Mouse (Mus musculus) intestine, embryonic 14.5 days (tissue): ENCODE results near the gene Ank. TPM values are rescaled to one million over a fixed set of nuclear protein-coding genes. Genes with fewer than 3 reads are reported as not detected.

Experiments used
- ATAC-seq: fragments of 200-750 bp; cut with Nextera tagmentation; replicated peaks from 2 replicates; pipeline ENCODE4 v1.8.0; 2017; ENCODE audit warnings: low read depth, moderate number of reproducible peaks, moderate TSS enrichment, moderate library complexity; ENCODE audit not compliant: low FRiP score, low TSS enrichment
- DNase-seq: peaks from one replicate; pipeline ENCODE4 v3.0.0-alpha.2; 2018; ENCODE audit warnings: low spot score
- H3K27ac ChIP-seq: fragments of 300-500 bp; sonication (generic); 2 replicates; pipeline ENCODE4 v1.5.1; 2014; ENCODE audit warnings: low read depth, mild to moderate bottlenecking, control low read depth
- H3K27me3 ChIP-seq: fragments of 300-500 bp; sonication (generic); replicated peaks from 2 replicates; pipeline ENCODE4 v1.6.1; 2014; ENCODE audit warnings: low read length, control low read depth; ENCODE audit not compliant: control insufficient read depth, insufficient read depth
- H3K36me3 ChIP-seq: fragments of 300-500 bp; sonication (generic); 2 replicates; pipeline ENCODE4 v1.6.1; 2014; ENCODE audit warnings: low read length, control low read depth; ENCODE audit not compliant: control insufficient read depth, insufficient read depth
- H3K4me1 ChIP-seq: fragments of 300-500 bp; sonication (generic); replicated peaks from 2 replicates; pipeline ENCODE4 v1.6.1; 2014; ENCODE audit warnings: low read length, control low read depth, mixed read lengths; ENCODE audit not compliant: control insufficient read depth, insufficient read depth
- H3K4me2 ChIP-seq: fragments of 300-500 bp; sonication (generic); 2 replicates; pipeline ENCODE4 v1.6.1; 2014; ENCODE audit warnings: low read length
- H3K4me3 ChIP-seq: fragments of 300-500 bp; sonication (generic); 2 replicates; pipeline ENCODE4 v1.5.1; 2014; ENCODE audit warnings: low read depth, low read length, control low read depth, mixed read lengths
- H3K9ac ChIP-seq: fragments of 300-500 bp; sonication (generic); 2 replicates; pipeline ENCODE4 v1.6.1; 2014; ENCODE audit warnings: mild to moderate bottlenecking, low read length
- H3K9me3 ChIP-seq: fragments of 300-500 bp; sonication (generic); 2 replicates; pipeline ENCODE4 v1.6.1; 2016; ENCODE audit warnings: low read length, control low read depth; ENCODE audit not compliant: control insufficient read depth
- WGBS: fragments of 180-500 bp; shearing (Covaris S2); extraction: QIAGEN DNeasy Blood & Tissue Kit; methylation state at CpG from one replicate; pipeline ENCODE4 v1.1.7; 2014; 5-methylcytosine and 5-hydroxymethylcytosine counted together
- polyA plus RNA-seq: library from polyadenylated mRNA; unstranded; fragments of >200 nt; fragmentation: Nextera tagmentation; extraction: Ambion mirVana; gene quantifications from 2 replicates; pipeline ENCODE4 v1.2.1, GENCODE M21; 2014

Ank gene
- polyA plus RNA-seq, 1 experiment from 2014 or later = 16.5 TPM

DNA sequence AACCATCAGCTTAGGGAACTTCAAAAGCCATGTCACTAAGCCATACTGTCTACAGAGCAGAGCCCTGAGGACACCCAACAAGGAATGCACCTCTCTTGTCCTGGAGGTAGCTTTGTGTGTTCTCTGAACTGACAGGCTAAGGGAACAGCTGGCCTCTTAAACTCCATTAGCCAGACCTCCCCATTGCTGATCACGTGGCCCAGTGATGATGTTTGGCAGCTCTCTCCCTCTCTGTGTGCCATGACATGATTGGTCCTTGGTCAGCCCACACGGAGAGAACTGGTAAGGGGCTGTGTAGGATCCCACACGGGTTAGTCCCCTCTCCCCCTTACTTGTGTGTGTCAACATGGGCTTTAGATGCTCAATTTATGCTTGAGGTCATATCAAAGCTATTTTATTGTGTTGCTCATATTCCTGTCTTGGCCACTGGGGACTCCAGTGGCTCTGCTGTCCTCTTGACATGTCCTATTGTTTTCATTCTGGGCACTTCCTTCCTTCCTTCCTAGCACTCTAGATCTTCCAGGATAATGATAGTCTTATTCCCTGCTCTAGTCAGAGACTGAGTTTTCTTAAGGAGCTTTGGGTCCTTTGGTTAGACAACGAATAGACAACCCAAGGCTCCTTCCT, 119.1 kb downstream of the Ank start:
- H3K27me3 ChIP-seq = no peaks in the 10 kb centered on the region
- H3K36me3 ChIP-seq = peaks cover 12% of the 10 kb centered on the region
- no peak overlapping the region for H3K4me2 ChIP-seq
- DNase-seq (no peak), ATAC-seq (no peak)
- no peak overlapping the region for H3K9ac ChIP-seq
- no peaks in the 10 kb centered on the region for H3K9me3 ChIP-seq
- H3K4me1 ChIP-seq = no peaks in the 10 kb centered on the region
- no peak overlapping the region for H3K27ac ChIP-seq
- H3K4me3 ChIP-seq = no peak overlapping the region
- 81% methylated on average over 4 of the region's 4 CpGs for WGBS

DNA sequence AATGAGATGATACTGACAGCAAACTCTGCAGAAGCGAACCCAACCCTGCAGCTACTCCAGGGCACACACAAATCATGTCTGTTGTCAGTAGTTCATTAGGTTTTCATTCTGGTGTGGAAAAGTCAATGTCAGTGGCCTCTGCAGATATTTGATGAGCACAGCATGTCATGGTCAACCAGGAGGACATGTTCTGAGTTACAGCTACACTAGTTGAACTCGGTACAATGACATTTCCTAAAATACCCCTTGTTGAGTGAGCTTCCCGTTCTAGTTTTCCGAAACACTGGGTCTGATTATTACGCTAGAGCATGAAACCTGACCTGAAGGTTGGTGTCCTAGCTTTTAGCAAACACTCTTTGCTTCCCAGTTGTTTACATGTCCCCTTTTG, 119.6 kb downstream of the Ank start:
- H3K9ac ChIP-seq = no peak overlapping the region
- 87% methylated on average over 5 of the region's 5 CpGs for WGBS
- no peak overlapping the region for H3K27ac ChIP-seq
- no peak for ATAC-seq
- H3K27me3 ChIP-seq = no peaks in the 10 kb centered on the region
- no peak for DNase-seq
- no peaks in the 10 kb centered on the region for H3K4me1 ChIP-seq
- no peaks in the 10 kb centered on the region for H3K9me3 ChIP-seq
- H3K4me3 ChIP-seq = no peak overlapping the region
- peaks cover 17% of the 10 kb centered on the region for H3K36me3 ChIP-seq
- no peak overlapping the region for H3K4me2 ChIP-seq

DNA sequence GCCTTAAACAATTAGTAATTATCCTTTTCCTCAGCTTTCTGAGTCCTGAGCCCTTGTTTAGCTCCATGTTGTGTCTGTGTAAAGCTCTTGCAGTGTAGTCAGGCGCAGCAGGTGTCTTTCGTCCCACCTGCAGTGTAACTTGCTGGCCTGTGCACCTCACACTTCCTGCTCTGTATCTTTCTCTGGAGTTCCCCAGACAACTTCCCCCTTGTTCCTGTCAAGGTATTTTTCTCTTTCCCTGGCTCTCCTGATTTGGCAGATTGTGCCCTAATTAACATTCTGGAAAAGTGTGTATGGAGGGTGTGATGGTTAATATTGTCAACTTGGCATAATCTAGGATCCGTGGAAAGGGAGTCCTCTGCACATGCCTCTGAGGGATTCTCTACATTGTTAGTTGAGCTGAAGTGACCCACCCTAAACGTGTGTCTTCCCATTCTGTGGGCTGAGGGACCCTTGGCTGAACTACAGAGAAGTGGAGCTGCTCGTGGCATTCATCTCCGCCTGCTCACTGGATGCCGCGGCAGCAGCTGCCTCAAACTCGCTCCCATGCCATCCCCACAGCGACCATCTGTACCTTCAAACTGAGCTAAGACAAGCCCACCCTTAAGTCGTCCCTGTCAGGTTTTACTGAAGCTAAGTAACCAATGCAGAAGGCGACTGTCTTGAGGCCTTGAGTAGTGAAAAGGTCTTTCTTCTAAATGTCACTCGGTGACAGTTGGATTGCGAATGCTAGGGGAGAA, 121.8 kb downstream of the Ank start:
- 79% methylated on average over 14 of the region's 14 CpGs for WGBS
- Histone ChIP-seq H3K4me3 (no peak overlapping the region), H3K4me1 (no peaks in the 10 kb centered on the region), H3K36me3 (peaks cover 20% of the 10 kb centered on the region), H3K4me2 (no peak overlapping the region), H3K9ac (no peak overlapping the region), H3K27ac (no peak overlapping the region), H3K9me3 (no peaks in the 10 kb centered on the region), H3K27me3 (no peaks in the 10 kb centered on the region)
- no peak for ATAC-seq
- no peak for DNase-seq

DNA sequence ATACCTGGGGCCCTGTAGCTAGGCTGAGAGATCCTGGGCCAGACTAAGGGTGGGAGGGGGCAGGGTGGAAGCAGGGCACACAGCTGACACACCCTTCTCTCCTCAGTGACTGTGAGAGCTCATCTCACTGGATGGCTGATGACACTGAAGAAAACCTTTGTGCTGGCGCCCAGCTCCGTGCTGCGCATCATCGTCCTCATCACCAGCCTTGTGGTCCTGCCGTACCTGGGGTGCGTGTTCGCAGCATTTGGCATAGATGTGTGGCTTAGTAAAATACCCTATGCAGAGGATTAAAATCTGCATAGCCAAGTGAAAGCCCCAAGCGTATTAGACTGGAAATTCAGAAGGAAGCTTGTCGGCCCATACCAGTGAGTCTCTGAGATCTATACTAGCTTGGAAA, 124.3 kb downstream of the Ank start:
- Histone ChIP-seq H3K9me3 (no peaks in the 10 kb centered on the region), H3K9ac (no peak overlapping the region), H3K4me2 (no peak overlapping the region), H3K27me3 (no peaks in the 10 kb centered on the region), H3K36me3 (peaks cover 32% of the 10 kb centered on the region), H3K4me1 (0 out of 2 replicates have a peak, but pooled peaks cover 2% of the 10 kb centered on the region), H3K27ac (no peak overlapping the region), H3K4me3 (no peak overlapping the region)
- ATAC-seq = no peak
- 96% methylated on average over 9 of the region's 9 CpGs for WGBS
- DNase-seq = no peak

DNA sequence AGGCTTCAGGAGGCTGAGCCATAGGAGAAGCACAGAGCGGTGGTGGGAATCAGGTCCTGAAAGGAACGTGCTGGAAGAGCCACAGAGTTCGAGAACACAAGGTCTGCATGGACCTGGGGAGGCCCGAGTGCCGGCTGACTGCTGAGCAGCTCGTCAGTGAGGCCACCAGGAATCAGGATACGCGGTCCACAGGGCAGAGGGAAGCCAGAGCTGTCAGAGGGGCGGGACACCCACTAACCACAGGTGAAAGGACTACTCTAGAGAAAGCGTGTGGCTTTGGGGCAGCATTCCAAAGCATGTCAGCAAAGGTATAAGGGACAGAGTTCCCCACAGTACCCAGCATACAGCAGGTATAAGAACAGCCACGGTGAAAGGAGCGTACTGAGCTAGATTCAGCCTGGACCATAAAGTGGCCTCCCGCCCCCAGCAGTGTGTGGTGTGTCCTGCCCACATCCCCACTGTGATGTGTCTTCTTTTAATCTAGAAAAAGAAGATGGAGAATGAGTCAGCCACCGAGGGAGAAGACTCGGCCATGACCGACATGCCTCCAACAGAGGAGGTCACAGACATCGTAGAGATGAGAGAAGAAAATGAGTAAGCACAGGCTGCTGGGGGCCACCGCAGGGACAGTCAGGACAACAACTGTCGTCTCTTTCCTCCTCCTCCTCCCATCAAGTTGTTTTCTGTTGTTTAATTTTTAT, 126.3 kb downstream of the Ank start:
- Histone ChIP-seq H3K9ac (no peak overlapping the region), H3K4me2 (no peak overlapping the region), H3K27ac (no peak overlapping the region), H3K4me3 (no peak overlapping the region), H3K36me3 (peaks cover 38% of the 10 kb centered on the region), H3K9me3 (no peaks in the 10 kb centered on the region), H3K4me1 (0 out of 2 replicates have a peak, but pooled peaks cover 2% of the 10 kb centered on the region), H3K27me3 (no peaks in the 10 kb centered on the region)
- 88% methylated on average over 19 of the region's 19 CpGs for WGBS
- no peak for ATAC-seq
- DNase-seq = no peak

DNA sequence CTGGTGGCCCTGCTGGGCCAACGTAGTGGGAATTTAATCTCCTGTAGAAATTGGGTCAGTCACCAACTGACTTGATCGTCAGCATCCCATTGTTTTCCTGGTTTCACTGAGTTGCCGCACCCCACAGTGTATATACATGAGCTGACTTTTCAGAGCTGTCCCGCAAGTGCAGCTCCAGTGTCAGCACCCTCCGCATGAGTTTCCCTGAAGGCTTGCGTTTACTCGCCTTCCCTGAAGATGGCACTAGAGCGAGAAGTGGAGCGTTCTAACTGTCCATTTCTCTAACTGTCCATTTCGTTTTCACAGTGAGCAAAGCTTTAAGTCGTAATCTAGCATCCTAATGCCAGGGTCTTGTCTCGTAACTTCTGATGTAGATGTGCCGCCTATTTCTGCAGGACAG, 127.2 kb downstream of the Ank start:
- no peaks in the 10 kb centered on the region for H3K27me3 ChIP-seq
- H3K9ac ChIP-seq = no peak overlapping the region
- no peak overlapping the region for H3K4me3 ChIP-seq
- H3K27ac ChIP-seq = no peak overlapping the region
- no peak for DNase-seq
- no peak overlapping the region for H3K4me2 ChIP-seq
- ATAC-seq = no peak
- no peaks in the 10 kb centered on the region for H3K9me3 ChIP-seq
- 84% methylated on average over 13 of the region's 13 CpGs for WGBS
- H3K4me1 ChIP-seq = 0 out of 2 replicates have a peak, but pooled peaks cover 2% of the 10 kb centered on the region
- H3K36me3 ChIP-seq = peaks cover 46% of the 10 kb centered on the region

DNA sequence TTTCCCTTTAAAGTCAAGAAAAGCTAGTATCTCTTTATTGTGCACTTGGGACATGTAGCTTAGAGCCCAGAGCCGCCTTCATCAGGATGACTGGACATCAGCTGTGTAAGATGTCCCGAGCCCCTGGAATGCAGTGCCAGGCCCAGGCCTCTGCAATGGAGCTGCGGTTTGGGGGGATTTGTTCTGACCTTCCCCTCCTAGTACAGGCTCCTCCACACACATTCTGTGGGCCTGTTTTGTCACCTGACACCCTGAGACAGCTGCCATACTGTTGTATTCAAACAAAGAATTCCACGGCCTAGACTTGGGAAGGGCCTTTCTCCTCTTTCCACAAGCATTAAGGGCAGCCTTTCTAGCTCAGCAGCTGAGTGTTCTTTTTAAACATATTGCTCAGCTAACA, 128.5 kb downstream of the Ank start:
- Histone ChIP-seq H3K9ac (no peak overlapping the region), H3K4me2 (no peak overlapping the region), H3K27ac (peak overlapping the region; percentile 36; the same call in 1 of the 2 replicates), H3K36me3 (peaks cover 55% of the 10 kb centered on the region), H3K9me3 (no peaks in the 10 kb centered on the region), H3K27me3 (no peaks in the 10 kb centered on the region), H3K4me3 (no peak overlapping the region), H3K4me1 (0 out of 2 replicates have a peak, but pooled peaks cover 2% of the 10 kb centered on the region)
- no peak for ATAC-seq
- WGBS = 45% methylated on average over 4 of the region's 4 CpGs
- no peak for DNase-seq

DNA sequence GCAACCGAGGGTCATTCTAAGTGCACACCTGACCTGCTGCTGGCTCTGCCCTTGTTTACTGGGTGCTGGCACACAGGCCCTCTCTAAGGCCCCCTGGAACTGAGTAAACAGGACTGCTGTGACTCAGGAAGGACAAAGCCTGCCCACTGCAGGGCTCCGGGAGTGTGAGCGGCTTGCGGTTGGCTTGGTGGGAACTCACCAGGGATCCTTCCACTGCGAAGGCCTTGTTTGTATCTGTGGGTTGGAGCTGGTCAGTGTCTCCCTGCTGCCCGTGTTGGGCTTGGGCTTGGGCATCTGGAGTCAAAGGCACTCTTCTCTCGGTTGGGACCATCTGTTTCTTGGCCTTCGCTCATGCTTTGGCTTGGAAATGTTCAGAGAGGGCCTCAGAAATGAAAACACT, 129.1 kb downstream of the Ank start:
- H3K36me3 ChIP-seq = peaks cover 52% of the 10 kb centered on the region
- no peak overlapping the region for H3K4me3 ChIP-seq
- 50% methylated on average over 8 of the region's 8 CpGs for WGBS
- H3K9me3 ChIP-seq = no peaks in the 10 kb centered on the region
- ATAC-seq (no peak), DNase-seq (no peak)
- H3K9ac ChIP-seq = no peak overlapping the region
- no peaks in the 10 kb centered on the region for H3K27me3 ChIP-seq
- H3K4me2 ChIP-seq = no peak overlapping the region
- peak overlapping the region; percentile 36; the same call in 1 of the 2 replicates for H3K27ac ChIP-seq
- 0 out of 2 replicates have a peak, but pooled peaks cover 2% of the 10 kb centered on the region for H3K4me1 ChIP-seq
